Mouse (Mus musculus) MEL (cell line): ENCODE results near the gene Tnpo1.

Experiments
- CHD1 ChIP-seq: IDR thresholded peaks from 2 replicates; pipeline ENCODE4 v1.6.1; 2012; ENCODE audit warnings: low read depth, mild to moderate bottlenecking, inconsistent platforms, low read length, improper control_type of control experiment
- CHD2 ChIP-seq: IDR thresholded peaks from 2 replicates; pipeline ENCODE4 v1.6.1; 2011; ENCODE audit warnings: low read length, improper control_type of control experiment
- CTCF ChIP-seq, 3 experiments: IDR thresholded peaks in 2 of 3; conservative IDR thresholded peaks in 1 of 3; 2 replicates each; pipeline ENCODE4 v1.5.1; 2011 to 2012; ENCODE audit warnings: low read length in 3 of 3, low read depth in 2 of 3, mild to moderate bottlenecking in 2 of 3, improper control_type of control experiment in 1 of 3, inconsistent platforms in 1 of 3, mixed read lengths in 1 of 3, moderate library complexity in 1 of 3; ENCODE audit not compliant: control insufficient read depth in 1 of 3, insufficient read depth in 1 of 3, poor library complexity in 1 of 3, severe bottlenecking in 1 of 3
- MAFK ChIP-seq: IDR thresholded peaks from 2 replicates; pipeline ENCODE4 v1.6.1; 2011; ENCODE audit warnings: low read depth, mild to moderate bottlenecking, low read length, improper control_type of control experiment, borderline replicate concordance
- MYC ChIP-seq: IDR thresholded peaks from 2 replicates; pipeline ENCODE4 v1.6.1; 2011; ENCODE audit warnings: low read depth, mild to moderate bottlenecking, low read length, improper control_type of control experiment, moderate library complexity
- POLR2A ChIP-seq, 2 experiments: IDR thresholded peaks; 2 replicates each; pipeline ENCODE4 v1.6.1; 2011 to 2012; ENCODE audit warnings: low read length in 2 of 2, mild to moderate bottlenecking in 2 of 2, control low read depth in 1 of 2, improper control_type of control experiment in 1 of 2, low read depth in 1 of 2, moderate library complexity in 1 of 2; ENCODE audit not compliant: control insufficient read depth in 1 of 2, insufficient read depth in 1 of 2, poor library complexity in 1 of 2
- POLR2AphosphoS2 ChIP-seq: IDR thresholded peaks from 2 replicates; pipeline ENCODE4 v1.6.1; 2011; ENCODE audit warnings: low read length, improper control_type of control experiment
- SIN3A ChIP-seq: IDR thresholded peaks from 2 replicates; pipeline ENCODE4 v1.6.1; 2012; ENCODE audit warnings: low read length, improper control_type of control experiment, inconsistent platforms
- UBTF ChIP-seq: IDR thresholded peaks from 2 replicates; pipeline ENCODE4 v1.6.1; 2012; ENCODE audit warnings: low read depth, mild to moderate bottlenecking, inconsistent platforms, low read length, improper control_type of control experiment, moderate library complexity, borderline replicate concordance; ENCODE audit not compliant: insufficient read depth
- USF1 ChIP-seq: IDR thresholded peaks from 2 replicates; pipeline ENCODE4 v1.6.1; 2014; ENCODE audit warnings: low read depth, mild to moderate bottlenecking, inconsistent platforms, low read length, improper control_type of control experiment, moderate library complexity

DNA sequence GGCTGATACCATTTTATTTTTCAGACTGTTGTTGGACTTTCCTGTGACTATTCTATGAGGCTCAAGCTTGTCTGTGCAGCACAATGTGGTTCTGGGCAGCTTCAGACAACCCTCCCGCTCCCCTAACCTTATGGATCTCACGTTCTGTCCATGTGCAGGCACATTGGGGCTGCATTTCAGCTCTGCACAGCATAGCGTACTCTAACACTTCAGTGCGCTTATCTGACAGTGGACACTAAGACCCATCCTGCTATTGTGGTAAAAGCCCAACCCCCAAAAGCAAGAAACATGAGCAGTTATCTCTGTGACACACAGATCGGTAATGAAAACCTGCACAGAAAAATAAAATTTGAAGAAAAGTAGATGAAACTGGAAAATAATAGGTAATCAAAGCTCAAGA is 90.4 kb downstream of the Tnpo1 start:
- TF ChIP-seq POLR2A (IDR thresholded peaks at IDR 0.05; ENCODE audit: control insufficient read depth in 1 of 2, insufficient read depth in 1 of 2, low read depth in 1 of 2, low read length in 2 of 2, poor library complexity in 1 of 2): no peak
- TF ChIP-seq CHD1: no peak
- TF ChIP-seq CTCF (IDR thresholded peaks at IDR 0.05 in 2 of 3, conservative IDR thresholded peaks at IDR 0.05 in 1 of 3; ENCODE audit: control insufficient read depth in 1 of 3, insufficient read depth in 1 of 3, low read depth in 2 of 3, low read length in 3 of 3, poor library complexity in 1 of 3, severe bottlenecking in 1 of 3): no peak
- no peak for TF ChIP-seq POLR2AphosphoS2
- TF ChIP-seq MYC: no peak
- TF ChIP-seq SIN3A: no peak
- no peak for TF ChIP-seq CHD2
- TF ChIP-seq MAFK: no peak
- TF ChIP-seq UBTF: no peak
- no peak for TF ChIP-seq USF1
